In the genomic region with DNA sequence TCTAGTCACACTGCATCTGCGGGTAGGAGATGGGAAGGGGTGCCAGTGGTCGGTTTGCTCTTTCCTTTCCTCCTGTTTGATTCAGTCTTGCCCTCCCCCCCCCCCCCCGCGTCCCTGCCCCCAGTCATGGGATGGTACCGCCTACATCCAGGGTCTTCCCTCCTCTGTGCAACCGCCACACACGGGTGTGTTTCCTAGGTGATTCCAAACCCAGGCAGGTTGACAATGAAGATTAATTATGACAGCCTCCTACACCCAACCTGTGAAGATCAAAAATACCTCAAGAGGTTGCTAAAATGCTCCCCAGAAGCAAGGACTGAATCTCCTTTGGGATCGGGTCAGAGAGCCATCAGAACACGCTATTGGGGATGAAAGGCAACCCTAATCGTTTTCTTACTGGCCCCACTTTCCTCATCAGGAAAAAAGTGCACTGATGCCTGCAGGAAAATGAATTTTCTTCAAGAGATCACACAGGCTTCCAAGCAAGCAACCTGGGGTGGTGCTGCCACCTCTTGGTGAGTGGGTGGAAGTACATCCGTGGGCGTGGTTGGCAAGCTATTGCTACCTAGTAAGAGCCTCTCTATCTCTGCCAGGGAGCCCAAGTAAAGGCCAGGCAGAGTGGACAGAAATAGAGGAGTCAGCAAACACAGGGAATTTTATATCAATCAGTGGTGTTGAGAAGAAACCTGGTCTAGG, we compare ENCODE assay signal across 8 mouse cellular contexts. TPM values are rescaled to one million over a fixed set of nuclear protein-coding genes. Genes with fewer than 3 reads are reported as not detected.
DNase-seq lines count a peak whose midpoint lies in the region; ATAC-seq and TF ChIP-seq lines count a peak whose summit lies in the region.

No protein-coding gene starts in this region.

- H3K27me3 ChIP-seq in erythroblast, embryonic 14.5 days (ENCODE audit: control insufficient read depth): no peaks in the 10 kb centered on the region
- H3K27me3 ChIP-seq in heart, embryonic 13.5 days (replicated peaks): no peaks in the 10 kb centered on the region
- H3K27me3 ChIP-seq in liver, embryonic 12.5 days (replicated peaks): no peaks in the 10 kb centered on the region
- no peaks in the 10 kb centered on the region for H3K27me3 ChIP-seq in stomach, embryonic 15.5 days (replicated peaks)

- peaks cover 35% of the 10 kb centered on the region for H3K4me1 ChIP-seq in erythroblast, embryonic 14.5 days (ENCODE audit: control insufficient read depth)
- peaks cover 16% of the 10 kb centered on the region for H3K4me1 ChIP-seq in heart, embryonic 13.5 days
- peaks cover 41% of the 10 kb centered on the region for H3K4me1 ChIP-seq in liver, embryonic 12.5 days
- H3K4me1 ChIP-seq in stomach, embryonic 15.5 days: 0 out of 2 replicates have a peak, but pooled peaks cover 13% of the 10 kb centered on the region

- peak overlapping the region; percentile 69 for H3K4me2 ChIP-seq in heart, embryonic 13.5 days
- peak overlapping the region; percentile 77 for H3K4me2 ChIP-seq in liver, embryonic 12.5 days
- peak overlapping the region; percentile 52 for H3K4me2 ChIP-seq in stomach, embryonic 15.5 days

- H3K9ac ChIP-seq in heart, embryonic 13.5 days: peak overlapping the region; percentile 64
- H3K9ac ChIP-seq in liver, embryonic 12.5 days: peak overlapping the region; percentile 39; the same call in 1 of the 2 replicates
- no peak overlapping the region for H3K9ac ChIP-seq in stomach, embryonic 15.5 days

- TF ChIP-seq POLR2A in brain, embryonic 14.5 days (IDR thresholded peaks at IDR 0.05; ENCODE audit: borderline replicate concordance, extremely low read depth, insufficient read depth, insufficient read length, poor library complexity, severe bottlenecking): no peak

- ATAC-seq in heart, embryonic 13.5 days (ENCODE audit: extremely low read depth, insufficient number of reproducible peaks, low FRiP score, low TSS enrichment): no peak
- peak; percentile 36; the same call in 1 of the 2 replicates for ATAC-seq in liver, embryonic 12.5 days
- ATAC-seq in stomach, embryonic 15.5 days (ENCODE audit: insufficient read depth, low FRiP score, low read depth): no peak

- H3K36me3 ChIP-seq in erythroblast, embryonic 14.5 days (ENCODE audit: control insufficient read depth): no peaks in the 10 kb centered on the region
- H3K36me3 ChIP-seq in heart, embryonic 13.5 days: no peaks in the 10 kb centered on the region
- H3K36me3 ChIP-seq in liver, embryonic 12.5 days: no peaks in the 10 kb centered on the region
- no peaks in the 10 kb centered on the region for H3K36me3 ChIP-seq in stomach, embryonic 15.5 days

- H3K9me3 ChIP-seq in erythroblast, embryonic 14.5 days (ENCODE audit: control insufficient read depth, low read length): peaks cover 3% of the 10 kb centered on the region; the same call in 1 of the 2 replicates
- H3K9me3 ChIP-seq in heart, embryonic 13.5 days: peaks cover 3% of the 10 kb centered on the region; the same call in 1 of the 2 replicates
- no peaks in the 10 kb centered on the region for H3K9me3 ChIP-seq in liver, embryonic 12.5 days (replicated peaks)
- H3K9me3 ChIP-seq in stomach, embryonic 15.5 days: no peaks in the 10 kb centered on the region

- peak; percentile 88 for DNase-seq in CD4-positive helper T cell, adult 2 months (ENCODE audit: low read depth, low spot score)
- peak; percentile 92 for DNase-seq in brain, embryonic 14.5 days (ENCODE audit: low read depth)
- DNase-seq in kidney, postnatal 10 days: peak; percentile 90
- peak; percentile 83 to 87 for DNase-seq in natural killer cell, adult 2 months (ENCODE audit: low spot score in 2 of 2)

- H3K4me3 ChIP-seq in erythroblast, embryonic 14.5 days (replicated peaks): peak overlapping the region; percentile 60
- H3K4me3 ChIP-seq in heart, embryonic 13.5 days: peak overlapping the region; percentile 46
- peak overlapping the region; percentile 52 for H3K4me3 ChIP-seq in liver, embryonic 12.5 days
- H3K4me3 ChIP-seq in stomach, embryonic 15.5 days (replicated peaks): peak overlapping the region; percentile 30

- TF ChIP-seq CTCF in brain, embryonic 14.5 days (IDR thresholded peaks at IDR 0.05; ENCODE audit: borderline replicate concordance, extremely low read depth, insufficient read depth, insufficient read length): peak; percentile 91

- peak overlapping the region; percentile 42; the same call in 1 of the 2 replicates for H3K27ac ChIP-seq in heart, embryonic 13.5 days (replicated peaks)
- peak overlapping the region; percentile 66 for H3K27ac ChIP-seq in liver, embryonic 12.5 days
- H3K27ac ChIP-seq in stomach, embryonic 15.5 days: peak overlapping the region; percentile 31; the same call in 1 of the 2 replicates

- 10% methylated on average over 10 of the region's 12 CpGs for WGBS in heart, embryonic 13.5 days
- 10% methylated on average over 10 of the region's 12 CpGs for WGBS in liver, embryonic 12.5 days (ENCODE audit: insufficient replicate concordance)
- WGBS in stomach, embryonic 15.5 days: 8% methylated on average over 10 of the region's 12 CpGs

RNA-seq across cellular contexts. Expression of gene Vdac1, which starts 14.6 kb away (rescaled TPM):
- polyA plus RNA-seq in brain, embryonic 14.5 days (2012; rRNA removed): 154 and 228 TPM in 2 replicates
- 1.0 and 1.3 TPM in 2 replicates for polyA plus RNA-seq in erythroblast, embryonic 14.5 days (2012)
- polyA plus RNA-seq in heart, embryonic 13.5 days (2015; fragmentation: Nextera tagmentation; extraction: Ambion mirVana): 414 and 452 TPM in 2 replicates
- 156 and 159 TPM in 2 replicates for polyA plus RNA-seq in liver, embryonic 12.5 days (2016; fragmentation: Nextera tagmentation; extraction: Ambion mirVana)
- polyA plus RNA-seq in stomach, embryonic 15.5 days (2015; fragmentation: Nextera tagmentation; extraction: Ambion mirVana): 266 and 271 TPM in 2 replicates

RNA-seq across cellular contexts. Expression of gene 9530068E07Rik, which starts 50.1 kb away (rescaled TPM):
- 101 and 115 TPM in 2 replicates for polyA plus RNA-seq in brain, embryonic 14.5 days (2012; rRNA removed)
- polyA plus RNA-seq in erythroblast, embryonic 14.5 days (2012): 6.5 and 8.4 TPM in 2 replicates
- polyA plus RNA-seq in heart, embryonic 13.5 days (2015; fragmentation: Nextera tagmentation; extraction: Ambion mirVana): 193 and 201 TPM in 2 replicates
- polyA plus RNA-seq in liver, embryonic 12.5 days (2016; fragmentation: Nextera tagmentation; extraction: Ambion mirVana): 72.5 and 76.4 TPM in 2 replicates
- polyA plus RNA-seq in stomach, embryonic 15.5 days (2015; fragmentation: Nextera tagmentation; extraction: Ambion mirVana): 185 and 189 TPM in 2 replicates

Comparison
In these comparisons a context has a peak if more than half of its experiments do, and no peak if none do; other contexts are left out.
1. RNA of gene Vdac1, which starts 14.6 kb away (polyA plus RNA-seq): 414 to 452 TPM in heart, embryonic 13.5 days, 266 to 271 TPM in stomach, embryonic 15.5 days, 154 to 228 TPM in brain, embryonic 14.5 days and 156 to 159 TPM in liver, embryonic 12.5 days; 1.0 to 1.3 TPM in erythroblast, embryonic 14.5 days; every median in the first group is over 10 times any median in the second.
2. Peak in every context shown above with its lines, with median percentiles within 50 percentile points of each other: DNase-seq, H3K4me3 ChIP-seq, H3K27ac ChIP-seq and H3K4me2 ChIP-seq.